Mouse (Mus musculus) central nervous system, embryonic 18 days (tissue): ENCODE results near the gene Mpst. TPM values are rescaled to one million over a fixed set of nuclear protein-coding genes. Genes with fewer than 3 reads are reported as not detected.

Experiments used
- polyA plus RNA-seq: library from polyadenylated mRNA; depleted of rRNA; stranded (reverse); fragments of >200 nt; gene quantifications from 2 replicates; pipeline ENCODE4 v1.2.3, GENCODE M21; 2012; rRNA removed

Gene Mpst
- polyA plus RNA-seq, result 93.0 and 95.7 TPM in 2 replicates

GRCm38 (mm10) chr15:78406293-78406934 lies at the start of gene Mpst:
Gene Mpst (plus strand): TSS chr15:78406416.

GRCm38 (mm10) chr15:78395478-78395962 lies 10.7 kb upstream of the Mpst start, which contains the start of gene Tex33:
Gene Tex33 (minus strand): TSS chr15:78395912.

DNA sequence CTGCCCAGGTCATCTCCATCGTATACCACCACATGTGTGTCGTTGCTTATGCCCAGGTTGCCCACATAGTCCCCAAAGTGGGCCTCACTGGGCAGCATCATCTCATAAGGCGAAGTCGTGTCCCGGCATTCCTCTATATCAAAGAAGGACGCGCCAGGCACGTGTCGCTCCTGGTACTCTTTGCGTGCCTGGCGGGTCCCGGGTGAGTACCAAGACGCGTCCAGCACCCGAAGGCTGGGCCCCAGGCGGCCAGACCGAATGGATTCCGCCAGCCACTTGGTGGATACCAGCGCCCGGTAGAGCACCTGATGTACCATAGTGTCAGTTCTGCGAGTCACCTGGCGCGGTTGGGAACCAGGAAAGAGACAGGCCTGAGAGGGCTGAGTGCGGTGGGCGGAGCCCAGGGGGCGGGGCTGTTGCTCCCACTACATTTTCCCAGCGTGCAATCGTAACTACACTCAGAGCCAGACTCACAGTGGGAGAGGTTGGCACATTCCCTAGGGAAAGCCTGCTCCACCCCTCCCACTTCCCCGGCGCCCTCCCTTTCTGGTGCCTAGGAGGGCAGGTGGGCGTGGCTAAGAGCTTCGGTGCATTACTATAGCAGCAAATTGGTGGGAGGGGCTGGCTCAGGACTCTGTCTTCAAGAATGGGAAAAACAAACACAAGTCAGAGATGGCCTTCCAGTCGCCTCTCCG lies 552 bp upstream of the Mpst start, which contains the start of gene Tst:
Gene Tst, minus strand, starts transcription at position 391 of the 695 bp plus-strand sequence.

GRCm38 (mm10) chr15:78428391-78429138 lies 22.3 kb downstream of the Mpst start, which contains the start of gene Kctd17:
Gene Kctd17 (plus strand): TSS chr15:78428564.

Other genes starting within 250 kb of the Mpst start
- 54.5 and 56.5 TPM in 2 replicates for gene Ift27, start 232.3 kb upstream of the Mpst start, polyA plus RNA-seq
- gene Pvalb, start 200.0 kb upstream of the Mpst start, polyA plus RNA-seq, result 0.97 and 3.4 TPM in 2 replicates
- gene Ncf4, start 161.6 kb upstream of the Mpst start, polyA plus RNA-seq, result 0.67 and 1.1 TPM in 2 replicates
- 0.47 and 0.49 TPM in 2 replicates for gene Csf2rb2, start 100.7 kb upstream of the Mpst start, polyA plus RNA-seq
- gene Csf2rb, start 80.7 kb upstream of the Mpst start, polyA plus RNA-seq, result 0.49 and 0.58 TPM in 2 replicates
- 0.05 and 0.14 TPM in 2 replicates for gene Tex33, start 10.5 kb upstream of the Mpst start, polyA plus RNA-seq
- 25.6 and 30.7 TPM in 2 replicates for gene Tst, start 509 bp upstream of the Mpst start, polyA plus RNA-seq
- 260 and 297 TPM in 2 replicates for gene Kctd17, start 22.1 kb downstream of the Mpst start, polyA plus RNA-seq
- 0.04 and 0.13 TPM in 2 replicates for gene Tmprss6, start 62.2 kb downstream of the Mpst start, polyA plus RNA-seq
- 0.11 and 0.17 TPM in 2 replicates for gene Il2rb, start 88.9 kb downstream of the Mpst start, polyA plus RNA-seq
- 13.1 and 15.5 TPM in 2 replicates for gene C1qtnf6, start 125.0 kb downstream of the Mpst start, polyA plus RNA-seq
- gene Sstr3, start 138.3 kb downstream of the Mpst start, polyA plus RNA-seq, result 1.1 and 2.5 TPM in 2 replicates
- 4.2 and 6.3 TPM in 2 replicates for gene Rac2, start 166.4 kb downstream of the Mpst start, polyA plus RNA-seq
- gene Cyth4, start 190.6 kb downstream of the Mpst start, polyA plus RNA-seq, result 3.4 and 4.3 TPM in 2 replicates